Mouse (Mus musculus) lung, adult 2 months (tissue): ENCODE measurements around the gene Ucma.

Experiments used
- CTCF ChIP-seq: fragments of 200-500 bp; IDR thresholded peaks from 2 replicates; pipeline ENCODE4 v1.5.1; 2011; ENCODE audit warnings: mild to moderate bottlenecking, low read length, control low read depth; ENCODE audit not compliant: insufficient read depth
- POLR2A ChIP-seq: fragments of 200-500 bp; IDR thresholded peaks from 2 replicates; pipeline ENCODE4 v1.6.1; 2011; ENCODE audit warnings: low read depth, mild to moderate bottlenecking, control low read depth, low read length, borderline replicate concordance; ENCODE audit errors: extremely low read depth

DNA sequence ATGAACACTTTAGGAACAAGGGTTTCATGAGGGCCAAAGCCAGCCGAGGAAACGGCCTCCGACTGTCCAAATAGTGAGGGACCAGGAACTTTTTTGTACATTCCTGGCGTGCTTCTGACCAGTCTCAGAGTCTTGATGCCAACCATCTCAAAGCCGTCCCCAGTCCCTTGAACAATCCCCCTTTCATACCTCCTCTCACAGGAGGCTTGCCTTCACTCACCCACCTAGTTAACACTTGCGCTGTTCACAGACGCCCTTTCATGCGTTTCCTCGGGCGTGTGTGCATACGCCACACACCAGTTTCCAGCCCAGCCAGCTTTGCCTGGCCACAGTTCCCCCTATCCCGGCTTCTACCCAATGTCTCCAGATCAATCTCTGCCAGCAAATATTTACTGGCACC is 17.9 kb upstream of the Ucma start:
- TF ChIP-seq POLR2A (no peak), CTCF (no peak)
